Mouse (Mus musculus) cerebellum, adult (tissue): ENCODE data around the gene Rita1.

Experiments
- ATAC-seq: cut with Nextera tagmentation; 2 replicates; pipeline ENCODE4 v1.9.2; 2017; ENCODE audit warnings: mild to moderate bottlenecking, moderate library complexity, mixed read lengths; ENCODE audit not compliant: insufficient number of reproducible peaks, low FRiP score, low TSS enrichment

Gene Rita1

DNA sequence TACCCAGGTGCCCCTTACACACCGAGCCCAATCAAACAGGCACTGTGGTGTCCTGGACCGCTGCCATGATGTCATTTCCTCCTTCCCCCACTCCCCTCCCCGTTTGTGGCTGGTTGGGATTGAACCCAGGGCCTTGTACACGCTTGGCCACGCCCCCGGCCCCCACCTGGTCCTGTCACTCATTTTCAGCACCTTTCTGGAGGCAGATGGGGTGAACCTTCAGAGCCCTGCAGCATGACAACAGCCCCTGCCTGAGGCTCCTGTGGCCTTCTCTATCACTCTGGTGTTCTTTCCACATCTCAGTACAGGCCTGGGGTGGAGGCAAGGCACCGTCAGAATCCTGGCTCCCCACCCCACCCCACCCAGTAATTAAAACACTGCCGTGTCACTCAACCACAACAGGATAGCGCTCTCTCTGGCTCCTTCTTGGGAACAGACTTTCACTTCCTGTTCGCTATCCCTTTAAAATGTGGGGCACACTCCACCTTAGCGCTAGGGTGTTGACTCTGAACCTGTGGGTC, 35.5 kb downstream of the Rita1 start:
- ATAC-seq: no peak

DNA sequence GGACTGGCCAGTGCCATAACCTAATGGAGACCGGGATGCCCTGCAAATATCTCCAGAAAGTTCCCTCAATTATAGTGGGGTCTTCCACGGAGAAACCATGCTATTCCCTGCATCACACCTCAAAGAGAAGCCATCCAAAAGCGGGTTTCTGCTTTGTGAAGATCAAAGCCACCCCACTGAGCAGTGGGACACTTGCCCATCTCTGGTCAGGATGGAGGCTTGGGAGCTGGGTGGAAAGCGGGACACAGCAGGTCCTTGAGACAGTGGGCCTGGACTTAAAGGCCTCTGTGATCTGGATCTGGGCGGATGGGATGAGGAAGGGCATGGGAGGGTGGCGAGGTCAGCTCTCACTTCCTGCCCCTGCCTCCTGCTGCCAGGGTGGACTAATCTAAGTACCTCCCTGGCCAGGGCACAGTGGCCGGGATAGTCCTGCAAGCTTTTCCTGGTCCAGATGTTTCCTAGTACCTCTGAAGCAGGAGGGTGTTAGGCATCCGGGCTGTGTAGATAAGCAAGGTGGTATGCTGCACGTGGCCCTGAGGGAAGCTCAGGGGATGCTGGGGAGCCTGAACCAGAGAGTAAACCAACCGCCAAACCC, 37.8 kb downstream of the Rita1 start:
- ATAC-seq: no peak

DNA sequence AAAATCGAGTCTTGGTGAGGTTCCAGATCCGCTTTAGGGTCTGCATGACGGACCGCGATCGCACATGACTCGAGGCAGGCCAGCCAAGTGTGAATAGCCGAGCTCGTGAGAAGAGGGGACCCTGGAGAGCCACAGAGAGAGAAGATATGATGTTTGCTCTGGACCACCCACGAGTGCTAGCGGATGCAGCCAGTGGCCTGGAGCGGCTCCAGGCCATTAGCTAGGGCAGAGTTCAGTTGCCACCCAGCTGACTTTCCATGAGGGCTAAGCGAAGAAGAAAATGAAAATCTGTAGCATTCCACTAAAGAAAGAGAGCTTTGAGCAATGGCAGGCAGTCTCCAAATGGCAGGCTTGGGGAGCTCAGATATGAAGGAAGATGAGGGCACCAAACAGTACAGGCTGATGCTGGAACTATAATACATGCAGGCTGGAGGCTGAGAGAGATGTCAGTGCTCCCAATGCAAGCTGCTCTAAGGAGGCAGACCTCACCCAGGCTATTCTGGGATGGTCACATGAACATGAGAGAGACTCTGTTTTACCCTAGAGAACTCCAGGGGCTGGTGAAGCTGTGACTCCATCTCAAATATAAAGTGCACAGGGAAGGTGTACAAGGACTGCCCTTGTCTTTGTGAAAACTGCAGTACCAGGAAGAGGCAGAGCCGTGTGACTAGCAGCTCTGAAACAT, 41.2 kb downstream of the Rita1 start:
- ATAC-seq: no peak

DNA sequence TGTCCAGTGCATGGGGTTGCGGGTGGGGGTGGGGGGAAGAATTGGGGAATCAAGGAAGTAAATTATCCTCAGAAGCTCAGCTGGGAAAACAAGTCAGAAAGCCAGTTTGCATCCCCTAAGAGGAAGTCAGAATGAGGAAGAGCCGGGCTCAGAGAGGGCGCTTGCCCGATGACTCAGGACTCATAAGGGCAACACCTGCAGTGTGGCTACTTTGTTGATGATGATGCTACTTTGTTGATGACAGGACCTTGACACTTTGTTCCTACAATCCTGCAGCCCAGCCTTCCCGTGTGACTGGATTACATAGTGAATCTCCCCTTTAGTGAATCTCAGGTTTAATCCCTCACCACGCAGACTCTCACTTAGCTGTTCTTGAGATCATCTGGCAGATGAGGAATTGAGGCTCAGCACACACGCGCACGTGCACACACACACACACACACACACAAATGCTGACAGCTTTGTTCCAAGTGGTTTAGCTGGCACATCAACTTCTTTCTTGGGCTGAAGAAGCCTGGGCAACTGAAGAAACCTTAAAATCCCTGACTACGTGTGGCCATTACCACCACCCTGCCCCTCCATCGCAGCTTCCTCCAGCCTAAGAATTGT, 42.0 kb downstream of the Rita1 start:
- no peak for ATAC-seq

DNA sequence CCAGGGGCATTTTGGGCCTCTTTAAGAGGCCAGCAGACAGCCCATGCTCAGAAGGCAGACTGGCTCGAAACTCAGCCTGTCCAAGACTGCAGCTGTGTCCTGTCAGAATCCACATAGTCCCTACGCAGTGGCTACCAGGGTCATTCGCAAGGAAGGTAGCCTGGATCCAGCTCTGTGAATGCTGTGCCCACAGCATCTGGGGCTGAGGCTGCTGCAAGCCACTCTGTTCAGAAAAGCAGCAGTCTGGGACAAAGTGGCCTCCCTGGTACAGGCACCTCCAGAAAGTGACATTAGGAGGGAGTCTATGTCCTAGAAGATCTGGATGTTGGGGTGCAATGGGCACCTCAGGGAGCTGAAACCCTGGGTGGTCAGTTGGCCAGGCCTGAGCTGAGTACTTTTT, 42.6 kb downstream of the Rita1 start:
- ATAC-seq: no peak

DNA sequence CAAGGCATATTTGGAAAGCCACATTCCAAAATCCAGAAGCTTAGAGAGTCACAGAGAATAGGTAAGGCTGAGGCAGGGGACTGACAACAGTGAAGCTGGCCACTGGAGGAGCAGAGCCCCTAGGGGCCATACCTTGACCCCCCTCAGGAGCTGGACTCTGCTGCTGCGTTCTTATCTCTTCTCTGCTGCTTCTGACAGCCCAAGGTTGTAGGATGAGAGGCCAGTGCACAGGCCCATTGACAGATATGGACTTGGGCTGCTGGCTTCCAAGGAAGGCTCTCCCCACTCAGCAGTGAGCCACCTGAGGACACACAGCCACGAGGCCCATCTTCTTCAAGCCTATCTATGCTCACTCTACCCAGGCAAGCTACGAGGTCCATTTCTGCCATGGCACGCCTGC, 43.4 kb downstream of the Rita1 start:
- ATAC-seq: no peak

DNA sequence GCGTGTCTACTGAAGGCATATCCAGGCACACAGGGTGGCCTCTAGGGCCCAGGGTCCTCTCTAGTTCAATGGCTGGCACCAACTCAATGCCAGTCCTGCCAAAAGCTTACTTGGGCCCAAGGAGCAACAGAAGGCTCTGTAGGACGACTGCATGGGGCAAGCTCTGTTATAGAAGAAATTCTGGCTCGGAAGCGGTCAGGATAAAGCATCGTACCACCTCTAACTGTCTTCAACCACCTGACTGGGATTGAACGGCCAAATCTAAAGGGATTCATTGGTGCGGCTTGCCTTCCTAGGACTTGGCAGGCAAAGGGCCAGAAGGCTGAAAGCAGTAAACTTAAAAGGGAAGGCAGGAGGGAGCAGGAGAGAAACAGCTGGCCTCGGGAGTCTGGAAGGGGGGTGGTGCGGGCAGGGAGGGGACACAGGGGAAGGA, 44.0 kb downstream of the Rita1 start:
- ATAC-seq: no peak

DNA sequence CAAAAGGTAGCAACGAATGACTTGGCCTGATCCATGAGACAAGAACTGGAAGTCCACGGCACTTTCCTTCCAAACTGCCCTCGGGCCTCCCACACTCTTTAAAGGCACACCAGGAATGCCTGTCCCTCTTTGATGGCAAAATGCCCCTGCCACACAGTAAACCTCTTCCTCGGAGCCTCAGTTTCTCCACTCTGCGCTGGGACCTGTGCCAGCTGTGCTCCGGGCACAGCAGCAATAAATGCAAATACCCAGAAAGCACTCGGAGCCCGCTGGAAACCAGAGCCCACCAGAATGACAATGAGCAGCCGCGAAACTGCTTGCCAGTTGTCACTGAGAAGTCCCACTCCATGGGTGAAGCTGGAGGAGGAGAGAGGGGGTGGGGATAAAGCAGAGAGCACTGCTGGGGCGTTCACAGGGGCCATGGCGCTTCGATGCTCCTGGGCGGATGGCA, 44.6 kb downstream of the Rita1 start:
- no peak for ATAC-seq

DNA sequence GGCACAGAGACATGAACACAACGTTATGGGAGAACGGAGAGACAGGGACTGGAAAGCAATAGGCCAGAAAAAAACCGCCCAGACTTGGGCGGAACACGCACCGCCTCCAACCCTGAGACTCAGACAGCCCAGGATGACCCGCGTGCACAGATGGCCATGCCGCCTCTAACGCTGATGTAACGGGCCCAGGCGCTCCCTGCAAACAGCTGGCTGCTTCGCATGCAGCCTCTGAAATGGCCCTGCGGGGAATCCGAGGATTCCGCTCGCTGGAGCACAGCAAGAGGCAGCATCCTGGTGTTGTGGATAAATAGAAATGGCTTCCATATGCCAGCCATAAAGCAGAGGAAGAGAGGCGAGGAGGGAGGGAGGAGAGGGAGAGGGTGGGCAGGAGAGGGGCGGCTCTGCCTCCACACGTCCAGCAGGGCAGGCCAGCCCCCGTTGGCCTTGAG, 45.1 kb downstream of the Rita1 start:
- no peak for ATAC-seq

DNA sequence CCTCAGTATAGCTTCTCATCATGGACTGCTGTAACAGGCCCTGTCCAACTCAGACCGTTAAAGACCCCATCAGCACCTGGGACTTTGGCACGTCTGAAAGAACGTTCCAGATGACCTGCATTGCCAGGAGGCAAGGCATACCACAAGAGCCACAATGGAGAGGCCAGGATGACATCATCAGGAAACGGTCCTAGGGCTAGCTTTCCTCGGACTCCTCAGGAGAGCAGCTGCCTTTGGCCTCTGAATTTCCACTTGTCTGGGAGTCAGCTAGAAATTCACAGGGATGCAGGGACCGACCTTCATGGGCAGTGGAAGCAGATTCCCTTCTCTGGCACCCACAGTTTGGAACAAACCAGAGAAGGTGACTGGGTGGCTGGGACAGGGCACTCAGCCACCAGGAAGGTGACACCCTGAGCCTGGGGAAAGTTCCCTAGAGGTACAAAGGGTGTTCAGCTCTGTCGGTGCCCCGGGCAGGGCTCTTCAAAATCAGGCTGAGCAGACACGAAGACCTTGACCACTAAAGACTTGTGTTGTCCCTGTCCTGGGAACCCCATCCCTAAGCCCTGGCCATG, 45.6 kb downstream of the Rita1 start:
- ATAC-seq: no peak

DNA sequence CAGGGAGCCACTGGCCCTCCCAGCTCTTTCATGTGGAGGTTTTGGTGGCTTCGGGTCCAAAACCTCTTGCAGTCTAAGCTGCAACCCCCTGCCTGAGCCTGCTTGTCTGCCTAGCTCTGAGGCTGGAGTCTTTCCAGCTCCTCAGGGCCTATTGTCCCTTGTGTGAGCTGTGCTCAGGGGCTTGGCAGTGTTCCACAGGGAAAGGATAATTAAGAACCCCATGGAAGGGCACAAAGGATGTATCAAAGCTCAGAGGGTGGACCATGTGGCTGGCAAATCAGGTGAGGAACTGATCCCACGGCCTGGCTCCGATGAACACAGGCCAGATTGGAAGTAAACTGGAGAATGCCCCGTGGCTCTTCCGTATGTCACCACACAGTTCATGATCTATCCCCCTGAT, 46.3 kb downstream of the Rita1 start:
- peak; percentile 77 for ATAC-seq

DNA sequence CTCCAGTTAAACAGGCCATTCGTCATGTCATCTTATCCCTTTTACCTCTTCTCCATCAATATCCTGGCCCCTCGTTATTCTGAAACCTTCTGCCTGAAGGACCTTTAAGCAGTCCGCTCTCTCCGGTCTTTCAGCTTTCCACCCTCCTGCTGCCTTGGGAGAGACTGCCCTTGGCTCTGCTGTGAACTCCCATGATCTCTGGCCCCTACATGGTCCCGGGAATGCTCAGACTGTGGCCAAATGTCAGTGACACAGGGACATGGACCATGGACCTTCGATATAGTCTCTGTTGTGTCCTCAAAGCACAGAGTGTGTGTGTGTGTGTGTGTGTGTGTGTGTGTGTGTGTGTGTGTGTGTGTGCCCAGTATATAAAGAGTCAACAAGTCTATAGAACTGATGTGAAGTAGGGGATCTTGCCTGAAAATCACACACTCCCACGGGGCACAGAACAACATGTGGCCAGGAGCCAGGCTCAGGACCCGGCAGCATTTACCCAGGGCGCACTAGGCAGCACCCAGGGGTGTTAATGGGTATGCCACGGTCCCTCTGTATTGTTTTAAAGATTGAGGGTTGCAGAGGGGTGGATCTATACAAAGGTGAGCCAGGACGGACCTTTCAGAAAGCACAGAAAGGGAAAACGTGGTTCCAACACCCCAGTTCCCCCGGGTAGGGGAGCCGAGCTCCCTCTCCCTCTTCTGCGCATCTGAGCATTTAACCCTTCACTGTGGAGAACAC, 47.1 kb downstream of the Rita1 start:
- ATAC-seq: no peak

DNA sequence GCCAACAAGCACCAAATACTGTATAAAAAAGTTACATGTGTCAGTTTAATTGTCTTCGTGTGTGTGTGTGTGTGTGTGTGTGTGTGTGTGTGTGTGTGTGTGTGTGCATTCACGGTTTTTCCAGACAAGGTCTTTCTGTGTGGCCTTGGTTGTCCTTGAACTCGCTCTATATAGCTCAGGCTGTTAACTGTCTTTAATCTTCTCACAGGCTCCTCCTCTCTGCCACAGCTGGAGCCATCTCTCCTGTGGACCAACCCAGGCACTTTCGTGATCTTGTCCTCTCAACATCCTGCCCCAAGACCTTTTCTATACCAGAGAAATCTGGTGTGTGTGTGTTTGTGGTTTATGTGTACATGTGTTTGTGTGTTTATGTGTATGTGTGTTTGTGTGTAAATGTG, 48.5 kb downstream of the Rita1 start:
- no peak for ATAC-seq

DNA sequence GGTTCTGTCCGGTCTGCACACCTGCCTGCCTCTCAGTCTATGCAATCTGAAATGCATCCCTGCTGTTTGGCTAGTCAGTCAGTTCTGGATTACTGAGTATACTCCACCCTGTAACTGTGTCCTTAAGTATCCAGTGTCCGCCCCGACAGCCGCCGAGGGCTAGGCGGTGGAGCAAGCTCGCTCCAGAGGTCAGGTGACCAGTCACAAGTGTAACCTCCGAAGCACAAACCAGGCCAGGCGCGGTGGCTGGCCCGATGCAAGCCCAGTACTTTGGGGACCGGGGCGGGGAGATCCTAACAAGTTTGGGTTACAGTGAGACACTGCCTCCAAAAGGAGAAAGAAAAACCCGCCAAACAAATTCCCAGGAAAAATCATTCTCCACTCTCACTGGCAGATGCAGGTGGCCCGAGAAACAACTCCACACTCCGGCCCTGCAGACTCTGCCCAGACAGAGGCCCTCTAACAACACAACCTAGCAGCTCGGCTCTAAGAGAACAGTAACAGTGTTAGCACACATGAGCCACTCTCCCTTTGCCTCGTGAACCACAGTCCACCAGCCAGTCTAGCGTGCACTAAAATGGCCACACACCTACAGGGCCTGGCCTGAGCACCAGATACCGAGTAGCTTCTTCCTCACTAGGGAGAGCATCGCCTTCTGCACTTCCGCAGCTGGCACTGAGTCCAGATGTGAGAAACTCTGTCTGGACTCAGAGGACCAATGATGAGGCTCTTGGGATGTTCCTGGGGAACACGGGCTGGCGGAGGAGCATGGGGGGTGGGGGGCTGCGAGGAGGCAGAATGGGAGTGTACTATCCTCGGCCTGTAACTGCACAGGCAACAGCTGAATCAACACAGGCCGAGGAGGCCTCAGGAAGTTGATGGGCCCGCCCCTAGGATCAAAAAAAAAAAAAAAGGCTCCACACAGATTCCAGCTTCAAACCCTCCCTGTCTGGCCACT, 49.2 kb downstream of the Rita1 start:
- no peak for ATAC-seq

DNA sequence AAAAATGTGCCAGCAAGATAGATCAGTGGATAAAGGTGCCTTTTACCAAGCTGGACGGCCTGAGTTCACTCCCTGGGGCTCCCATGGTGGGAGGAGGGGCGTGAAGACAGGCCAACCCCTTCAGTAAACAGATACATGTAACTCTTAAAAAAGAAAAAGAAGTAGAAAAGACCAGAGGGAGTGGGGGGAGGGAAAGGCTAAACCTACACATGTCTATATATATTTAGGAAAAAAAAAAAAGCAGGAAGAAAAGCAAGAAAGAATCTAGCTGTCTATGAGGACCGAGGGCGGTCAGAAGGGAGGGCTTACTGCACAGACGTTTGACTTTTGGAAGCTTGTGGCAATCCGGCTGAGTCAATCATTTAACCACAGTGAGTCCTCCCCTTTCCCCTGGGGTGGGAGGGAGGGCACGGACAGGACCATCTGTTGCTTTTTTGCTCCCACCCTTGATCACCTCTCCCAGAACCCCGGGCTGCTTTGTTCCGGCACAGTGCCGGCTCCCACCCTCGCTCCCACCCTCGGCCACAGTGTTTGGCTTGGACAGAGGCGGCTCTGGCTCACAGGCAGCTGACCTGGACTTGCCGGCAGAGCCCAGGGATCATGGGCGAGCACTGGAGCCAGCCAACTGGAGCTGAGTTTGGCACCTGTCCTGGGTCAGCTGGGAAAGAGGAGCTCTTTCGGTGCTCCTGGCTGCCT, 51.6 kb downstream of the Rita1 start:
- ATAC-seq: peak; percentile 53; the same call in 1 of the 2 replicates

DNA sequence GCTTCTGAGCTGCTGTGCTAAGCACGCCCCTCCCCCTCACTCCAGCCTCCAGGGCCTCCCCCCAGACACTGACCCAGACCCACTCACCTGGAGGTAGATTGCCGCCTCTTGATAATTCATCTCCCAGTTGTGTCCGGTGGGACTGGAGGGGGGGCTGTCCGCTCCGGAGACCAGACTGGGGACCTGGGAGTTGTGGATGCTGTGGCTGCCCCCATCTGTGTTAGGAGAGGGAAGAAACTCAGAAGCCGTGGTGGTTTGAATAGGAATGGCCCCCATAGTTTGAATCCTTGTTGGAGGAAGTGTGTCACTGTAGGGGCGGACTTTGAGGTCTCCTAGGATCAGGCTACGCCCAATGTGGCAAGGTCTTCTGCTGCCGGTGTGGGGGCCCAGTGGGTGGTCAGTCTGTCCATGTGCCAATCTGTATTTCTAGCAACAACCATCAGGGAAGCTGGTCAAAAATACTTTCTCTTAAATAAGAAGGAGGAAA, 52.2 kb downstream of the Rita1 start:
- ATAC-seq: no peak

DNA sequence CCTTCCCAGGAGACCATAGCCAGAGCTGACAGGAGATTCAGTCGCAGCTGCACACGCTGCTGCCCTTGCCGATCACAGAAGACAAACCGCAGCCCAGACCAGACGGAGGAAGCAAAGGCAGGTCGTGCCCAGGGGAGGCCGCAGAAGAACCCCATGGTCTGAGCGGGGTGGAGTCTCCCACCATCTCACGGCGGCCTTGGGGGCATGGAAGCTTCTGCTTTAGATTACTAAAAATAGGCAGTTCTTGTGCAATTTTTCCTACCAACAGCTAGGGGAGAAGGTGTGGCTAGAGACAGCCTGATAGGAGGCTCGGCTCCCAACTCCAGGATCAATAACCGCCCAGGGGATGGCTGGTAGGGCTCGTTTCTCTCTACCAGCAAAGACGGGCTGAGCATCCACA, 53.6 kb downstream of the Rita1 start:
- ATAC-seq: no peak

DNA sequence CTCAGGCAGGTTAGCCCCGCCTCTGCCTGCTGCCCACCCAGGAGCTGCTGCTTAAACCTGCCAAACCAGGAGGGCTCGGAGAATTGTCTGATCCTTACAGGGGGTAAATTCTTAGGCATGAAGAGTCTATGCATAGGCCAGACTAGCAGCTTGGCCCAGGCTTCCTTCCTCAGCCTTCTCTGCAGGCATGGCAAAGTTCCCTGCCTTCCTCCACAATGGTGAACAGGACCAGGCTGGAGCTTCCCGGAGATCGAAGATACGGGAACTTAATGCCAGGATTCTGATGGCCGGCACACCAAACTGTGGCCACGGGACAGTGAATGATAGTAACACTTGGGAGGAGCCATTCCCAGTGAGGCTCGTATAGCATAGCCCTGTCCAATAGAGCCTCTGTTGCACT, 54.3 kb downstream of the Rita1 start:
- ATAC-seq: no peak

DNA sequence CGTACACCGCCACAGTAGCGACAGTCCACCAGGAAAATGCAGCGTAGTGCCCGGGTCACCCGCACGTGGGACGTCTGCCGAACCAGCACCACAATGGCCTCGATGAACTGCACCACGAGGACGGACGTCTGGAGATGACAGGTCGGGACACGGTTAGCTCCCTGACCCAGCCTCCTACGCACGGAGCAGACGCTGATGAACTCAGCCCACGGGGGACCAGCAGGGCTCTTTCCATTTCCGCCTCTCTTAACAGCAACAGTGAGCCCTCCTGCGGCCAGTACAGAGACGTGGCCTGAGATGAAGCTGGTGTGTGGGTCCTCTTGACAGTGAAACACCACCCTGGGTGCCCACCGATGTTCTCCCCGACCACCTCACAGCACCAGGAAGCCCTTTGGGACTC, 56.5 kb downstream of the Rita1 start:
- no peak for ATAC-seq
